Mouse (Mus musculus): ENCODE data around the gene Gm5861. TPM values are rescaled to one million over a fixed set of nuclear protein-coding genes. Genes with fewer than 3 reads are reported as not detected.
A peak's percentile ranks its signal among the peaks of the same experiment; 100 is the strongest.
"Not testable (repeated sequence)": the region's sequence is repeated elsewhere in the genome, so short reads cannot be mapped to it uniquely, and the experiment has no call there.

The Gm5861 gene
- not detected for total RNA-seq (2021)

GRCm38 (mm10) chr5:11182772-11183171 lies at the start of gene Gm5861:
Gene Gm5861 (plus strand): TSS chr5:11183072.
- not testable (repeated sequence) for DNase-seq

GRCm38 (mm10) chr5:11138031-11138430 lies 44.8 kb upstream of the Gm5861 start:
- peak; percentile 3 for DNase-seq

Other genes with a start within 250 kb of the Gm5861 start
- not detected for gene Gm8871, start 235.3 kb upstream of the Gm5861 start, total RNA-seq (2021)
- not detected for gene Gm8857, start 235.3 kb upstream of the Gm5861 start, total RNA-seq (2021)
- not detected for gene Gm8879, start 55.4 kb upstream of the Gm5861 start, total RNA-seq (2021)
- not detected for gene Gm8890, start 73.0 kb downstream of the Gm5861 start, total RNA-seq (2021)
- gene Speer1, start 158.4 kb downstream of the Gm5861 start, total RNA-seq (2021), result not detected
- gene Gm8897, start 233.3 kb downstream of the Gm5861 start, total RNA-seq (2021), result not detected